Mouse (Mus musculus): ENCODE results near the gene Ppp1r13l. TPM values are rescaled to one million over a fixed set of nuclear protein-coding genes. Genes with fewer than 3 reads are reported as not detected.

Ppp1r13l gene
- polyA plus RNA-seq, 1 experiment: 0.96 TPM

- peaks cover 14% of the 10 kb centered on the region for H3K36me3 ChIP-seq (ENCODE audit: control insufficient read depth)
- no peak overlapping the region for H3K4me3 ChIP-seq (replicated peaks)
- TF ChIP-seq TAL1 (IDR thresholded peaks at IDR 0.05; ENCODE audit: low read length) (no peak), GATA1 (IDR thresholded peaks at IDR 0.05; ENCODE audit: low read length) (no peak)
- H3K9me3 ChIP-seq (ENCODE audit: control insufficient read depth, low read length): peaks cover 17% of the 10 kb centered on the region
- H3K27me3 ChIP-seq (ENCODE audit: control insufficient read depth): peaks cover 56% of the 10 kb centered on the region
- H3K4me1 ChIP-seq (ENCODE audit: control insufficient read depth): peaks cover 20% of the 10 kb centered on the region
These were observed 40.1 kb downstream of the Ppp1r13l start for GRCm38 (mm10) chr7:19399496-19400280.

GRCm38 (mm10) chr7:19400946-19401345 is 41.4 kb downstream of the Ppp1r13l start:
- Histone ChIP-seq H3K27me3 (ENCODE audit: control insufficient read depth) (peaks cover 65% of the 10 kb centered on the region), H3K9me3 (ENCODE audit: control insufficient read depth, low read length) (peaks cover 17% of the 10 kb centered on the region), H3K4me3 (replicated peaks) (no peak overlapping the region), H3K36me3 (ENCODE audit: control insufficient read depth) (peaks cover 1% of the 10 kb centered on the region), H3K4me1 (ENCODE audit: control insufficient read depth) (peaks cover 23% of the 10 kb centered on the region)
- TF ChIP-seq TAL1 (IDR thresholded peaks at IDR 0.05; ENCODE audit: low read length) (no peak), GATA1 (IDR thresholded peaks at IDR 0.05; ENCODE audit: low read length) (no peak)

GRCm38 (mm10) chr7:19402535-19403112 is 43.1 kb downstream of the Ppp1r13l start:
- Histone ChIP-seq H3K27me3 (ENCODE audit: control insufficient read depth) (peaks cover 71% of the 10 kb centered on the region), H3K36me3 (ENCODE audit: control insufficient read depth) (no peaks in the 10 kb centered on the region), H3K9me3 (ENCODE audit: control insufficient read depth, low read length) (peaks cover 17% of the 10 kb centered on the region), H3K4me1 (ENCODE audit: control insufficient read depth) (peaks cover 23% of the 10 kb centered on the region), H3K4me3 (replicated peaks) (no peak overlapping the region)
- TF ChIP-seq TAL1 (IDR thresholded peaks at IDR 0.05; ENCODE audit: low read length) (no peak), GATA1 (IDR thresholded peaks at IDR 0.05; ENCODE audit: low read length) (no peak)

GRCm38 (mm10) chr7:19403731-19404296 is 44.3 kb downstream of the Ppp1r13l start, which contains the start of gene Klc3:
Gene Klc3, minus strand, starts transcription at chr7:19404104.
- Histone ChIP-seq H3K4me3 (replicated peaks) (peak within 1 kb of the TSS; percentile 49), H3K4me1 (ENCODE audit: control insufficient read depth) (peaks cover 23% of the 10 kb centered on the region), H3K27me3 (ENCODE audit: control insufficient read depth) (peaks cover 71% of the 10 kb centered on the region), H3K36me3 (ENCODE audit: control insufficient read depth) (no peaks in the 10 kb centered on the region), H3K9me3 (ENCODE audit: control insufficient read depth, low read length) (peaks cover 17% of the 10 kb centered on the region)
- TF ChIP-seq GATA1 (IDR thresholded peaks at IDR 0.05; ENCODE audit: low read length) (no peak), TAL1 (IDR thresholded peaks at IDR 0.05; ENCODE audit: low read length) (no peak)

DNA sequence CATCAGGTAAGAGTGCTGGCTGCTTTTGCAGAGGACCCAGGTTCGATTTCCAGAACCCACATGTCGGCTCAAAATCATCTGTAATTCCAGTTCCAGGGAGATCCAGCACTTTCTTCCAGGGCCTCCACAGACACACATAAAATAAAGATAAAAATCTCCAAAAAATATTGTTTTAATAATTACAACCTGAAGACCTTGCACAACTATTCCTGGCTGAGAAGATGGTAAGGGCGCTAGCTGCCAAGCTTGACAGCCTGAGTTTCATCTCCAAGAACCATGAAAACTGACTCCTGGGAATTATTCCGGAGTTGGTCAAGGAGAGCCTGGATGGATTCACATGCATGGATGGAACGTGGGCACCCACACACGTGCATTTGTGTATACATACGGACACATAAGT is 44.9 kb downstream of the Ppp1r13l start, which contains the start of gene Ckm:
Gene Ckm (plus strand): TSS at position 301 of the 400 bp plus-strand sequence.
- H3K4me1 ChIP-seq (ENCODE audit: control insufficient read depth): peaks cover 19% of the 10 kb centered on the region
- peaks cover 17% of the 10 kb centered on the region for H3K9me3 ChIP-seq (ENCODE audit: control insufficient read depth, low read length)
- peaks cover 67% of the 10 kb centered on the region for H3K27me3 ChIP-seq (ENCODE audit: control insufficient read depth)
- no peak for TF ChIP-seq GATA1 (IDR thresholded peaks at IDR 0.05; ENCODE audit: low read length)
- no peak for TF ChIP-seq TAL1 (IDR thresholded peaks at IDR 0.05; ENCODE audit: low read length)
- no peaks in the 10 kb centered on the region for H3K36me3 ChIP-seq (ENCODE audit: control insufficient read depth)
- peak within 1 kb of the TSS; percentile 49 for H3K4me3 ChIP-seq (replicated peaks)

GRCm38 (mm10) chr7:19405417-19405816 is 45.9 kb downstream of the Ppp1r13l start:
- H3K27me3 ChIP-seq (ENCODE audit: control insufficient read depth): peaks cover 57% of the 10 kb centered on the region
- no peak overlapping the region for H3K4me3 ChIP-seq (replicated peaks)
- H3K9me3 ChIP-seq (ENCODE audit: control insufficient read depth, low read length): peaks cover 16% of the 10 kb centered on the region

GRCm38 (mm10) chr7:19409753-19410152 is 50.2 kb downstream of the Ppp1r13l start:
- Histone ChIP-seq H3K4me3 (replicated peaks) (no peak overlapping the region), H3K9me3 (ENCODE audit: control insufficient read depth, low read length) (peaks cover 5% of the 10 kb centered on the region), H3K27me3 (ENCODE audit: control insufficient read depth) (peaks cover 15% of the 10 kb centered on the region), H3K4me1 (ENCODE audit: control insufficient read depth) (peaks cover 4% of the 10 kb centered on the region), H3K36me3 (ENCODE audit: control insufficient read depth) (no peaks in the 10 kb centered on the region)
- no peak for TF ChIP-seq TAL1 (IDR thresholded peaks at IDR 0.05; ENCODE audit: low read length)
- TF ChIP-seq GATA1 (IDR thresholded peaks at IDR 0.05; ENCODE audit: low read length): no peak

More at GRCm38 (mm10) chr7:19405417-19405816, 45.9 kb downstream of the Ppp1r13l start:
- Histone ChIP-seq H3K36me3 (ENCODE audit: control insufficient read depth) (no peaks in the 10 kb centered on the region), H3K4me1 (ENCODE audit: control insufficient read depth) (peaks cover 16% of the 10 kb centered on the region)
- no peak for TF ChIP-seq GATA1 (IDR thresholded peaks at IDR 0.05; ENCODE audit: low read length)
- no peak for TF ChIP-seq TAL1 (IDR thresholded peaks at IDR 0.05; ENCODE audit: low read length)

DNA sequence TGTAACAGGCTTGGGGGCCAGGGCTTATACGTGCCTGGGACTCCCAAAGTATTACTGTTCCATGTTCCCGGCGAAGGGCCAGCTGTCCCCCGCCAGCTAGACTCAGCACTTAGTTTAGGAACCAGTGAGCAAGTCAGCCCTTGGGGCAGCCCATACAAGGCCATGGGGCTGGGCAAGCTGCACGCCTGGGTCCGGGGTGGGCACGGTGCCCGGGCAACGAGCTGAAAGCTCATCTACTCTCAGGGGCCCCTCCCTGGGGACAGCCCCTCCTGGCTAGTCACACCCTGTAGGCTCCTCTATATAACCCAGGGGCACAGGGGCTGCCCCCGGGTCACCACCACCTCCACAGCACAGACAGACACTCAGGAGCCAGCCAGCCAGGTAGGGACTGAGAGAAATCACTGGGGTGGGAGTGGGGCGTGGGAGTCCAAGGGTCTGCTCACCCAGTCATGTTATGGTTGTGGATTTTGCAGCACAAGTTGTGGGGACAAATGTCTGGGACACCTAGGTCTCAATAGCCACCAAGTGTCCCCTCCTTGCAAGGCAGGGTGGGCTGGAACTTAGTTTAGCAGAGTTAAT is 51.3 kb downstream of the Ppp1r13l start:
- Histone ChIP-seq H3K9me3 (ENCODE audit: control insufficient read depth, low read length) (peaks cover 5% of the 10 kb centered on the region), H3K27me3 (ENCODE audit: control insufficient read depth) (peaks cover 17% of the 10 kb centered on the region), H3K4me1 (ENCODE audit: control insufficient read depth) (no peaks in the 10 kb centered on the region), H3K4me3 (replicated peaks) (no peak overlapping the region), H3K36me3 (ENCODE audit: control insufficient read depth) (no peaks in the 10 kb centered on the region)
- no peak for TF ChIP-seq TAL1 (IDR thresholded peaks at IDR 0.05; ENCODE audit: low read length)

DNA sequence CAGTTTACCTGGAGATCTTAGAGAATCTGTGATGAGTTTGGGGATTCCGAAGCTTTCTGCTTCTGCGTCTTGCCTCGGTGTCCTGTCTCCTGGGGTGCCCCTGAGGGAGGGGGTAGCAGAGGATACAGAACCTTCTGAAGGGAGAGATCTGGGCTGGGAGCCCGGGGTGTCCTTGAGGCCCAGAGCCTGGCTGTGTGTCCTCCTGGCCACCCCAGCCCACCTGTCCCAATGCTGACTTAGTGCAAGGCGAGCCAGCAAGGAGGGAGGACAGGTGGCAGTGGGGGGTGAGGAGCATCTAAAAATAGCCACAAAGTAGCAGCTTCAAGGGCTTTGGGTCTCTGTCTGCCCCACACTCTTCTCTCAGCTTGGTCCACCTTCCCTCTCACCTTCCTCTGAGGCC is 52.2 kb downstream of the Ppp1r13l start:
- H3K9me3 ChIP-seq (ENCODE audit: control insufficient read depth, low read length): peaks cover 5% of the 10 kb centered on the region
- H3K4me3 ChIP-seq (replicated peaks): no peak overlapping the region
- H3K4me1 ChIP-seq (ENCODE audit: control insufficient read depth): no peaks in the 10 kb centered on the region
- H3K36me3 ChIP-seq (ENCODE audit: control insufficient read depth): no peaks in the 10 kb centered on the region
- TF ChIP-seq GATA1 (IDR thresholded peaks at IDR 0.05; ENCODE audit: low read length): no peak
- no peak for TF ChIP-seq TAL1 (IDR thresholded peaks at IDR 0.05; ENCODE audit: low read length)
- peaks cover 20% of the 10 kb centered on the region for H3K27me3 ChIP-seq (ENCODE audit: control insufficient read depth)

All from erythroblast, embryonic 14.5 days (primary cell).